In the genomic region with DNA sequence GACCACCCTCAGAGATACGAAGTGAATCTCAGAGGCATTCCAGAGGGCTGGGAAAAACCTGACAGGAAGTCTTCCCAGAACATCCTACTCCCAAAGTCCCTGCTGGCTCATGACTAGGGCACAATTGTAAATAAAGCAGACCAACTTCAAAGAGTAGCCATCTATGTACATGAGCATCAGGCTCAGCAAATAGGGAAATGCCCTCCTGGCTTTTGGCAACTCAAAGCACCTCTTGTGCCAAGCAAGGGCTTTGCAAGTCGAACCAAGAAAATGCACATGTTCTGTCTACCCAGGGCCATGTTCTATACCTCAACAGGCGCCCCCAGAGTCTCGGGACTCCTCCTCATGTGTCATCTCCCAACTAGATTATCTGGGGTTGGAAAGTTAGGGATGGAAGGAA, we compare ENCODE assay signal across 22 mouse cellular contexts. TPM values are rescaled to one million over a fixed set of nuclear protein-coding genes. Genes with fewer than 3 reads are reported as not detected.
A peak's percentile ranks its signal among the peaks of the same experiment; 100 is the strongest.
DNase-seq lines count a peak whose midpoint lies in the region; ATAC-seq lines count a peak whose summit lies in the region.
"Had no signal": no experiment of that assay in that cellular context is flagged by ENCODE, and none has a peak within 500 bp of the region (broad histone marks: within the 10 kb centered on the region; RNA-seq: fewer than 3 reads in every experiment).

No protein-coding gene starts in this region.

- peaks cover 30% of the 10 kb centered on the region for H3K4me1 ChIP-seq in lung, embryonic 15.5 days
- peaks cover 35% of the 10 kb centered on the region for H3K4me1 ChIP-seq in midbrain, embryonic 10.5 days
- peaks cover 6% of the 10 kb centered on the region for H3K4me1 ChIP-seq in midbrain, embryonic 11.5 days (ENCODE audit: control insufficient read depth, insufficient read depth, low read length)

- 38% methylated on average over 4 of the region's 4 CpGs for WGBS in lung, embryonic 15.5 days
- WGBS in midbrain, embryonic 10.5 days = 67% methylated on average over 4 of the region's 4 CpGs
- WGBS in midbrain, embryonic 11.5 days = 72% methylated on average over 4 of the region's 4 CpGs

- peak; percentile 22 for DNase-seq in embryo, embryonic 10 days (ENCODE audit: low spot score)
- DNase-seq in embryo, embryonic 10.5 days (ENCODE audit: low spot score) = no peak
- peak; percentile 22 for DNase-seq in kidney, postnatal 14 days
- no peak for DNase-seq in kidney, adult 9 months
- no peak for DNase-seq in lung, postnatal 10 days
- DNase-seq in midbrain, embryonic 10.5 days (ENCODE audit: low spot score) = no peak
- DNase-seq in midbrain, embryonic 11.5 days (ENCODE audit: low spot score, missing footprints) = no peak
- DNase-seq: adrenal gland, adult 2 months; adrenal gland, postnatal 14 days; cerebellum, adult 11 months; cerebellum, adult 2 months; cerebellum, adult 9-11 months; gastrocnemius, postnatal 10 days; gastrocnemius, postnatal 36 days had no signal

- no peak overlapping the region for H3K9ac ChIP-seq in lung, embryonic 15.5 days
- no peak overlapping the region for H3K9ac ChIP-seq in midbrain, embryonic 11.5 days (ENCODE audit: low read length)
- H3K9ac ChIP-seq: forebrain, embryonic 13.5 days; hindbrain, embryonic 13.5 days had no signal

- H3K4me2 ChIP-seq in lung, embryonic 15.5 days = no peak overlapping the region
- no peak overlapping the region for H3K4me2 ChIP-seq in midbrain, embryonic 11.5 days
- H3K4me2 ChIP-seq: forebrain, embryonic 13.5 days; hindbrain, embryonic 13.5 days had no signal

- no peaks in the 10 kb centered on the region for H3K9me3 ChIP-seq in lung, embryonic 15.5 days
- no peaks in the 10 kb centered on the region for H3K9me3 ChIP-seq in midbrain, embryonic 10.5 days (replicated peaks)
- no peaks in the 10 kb centered on the region for H3K9me3 ChIP-seq in midbrain, embryonic 11.5 days (ENCODE audit: control insufficient read depth, low read length)
- H3K9me3 ChIP-seq: forebrain, embryonic 10.5 days; forebrain, embryonic 13.5 days; heart, embryonic 10.5 days; hindbrain, embryonic 10.5 days; hindbrain, embryonic 13.5 days had no signal

- 0 out of 2 replicates have a peak overlapping the region, but pooled peaks have one; percentile 13 for H3K27ac ChIP-seq in lung, embryonic 15.5 days
- H3K27ac ChIP-seq in midbrain, embryonic 10.5 days (replicated peaks) = peak overlapping the region; percentile 24; the same call in 1 of the 2 replicates
- no peak overlapping the region for H3K27ac ChIP-seq in midbrain, embryonic 11.5 days (ENCODE audit: low read depth, low read length)
- H3K27ac ChIP-seq: forebrain, embryonic 10.5 days; forebrain, embryonic 13.5 days; hindbrain, embryonic 13.5 days had no signal

- H3K27me3 ChIP-seq in lung, embryonic 15.5 days = no peaks in the 10 kb centered on the region
- no peaks in the 10 kb centered on the region for H3K27me3 ChIP-seq in midbrain, embryonic 10.5 days (ENCODE audit: low read depth, poor library complexity, severe bottlenecking)
- no peaks in the 10 kb centered on the region for H3K27me3 ChIP-seq in midbrain, embryonic 11.5 days (ENCODE audit: control insufficient read depth, insufficient read depth, low read length)
- H3K27me3 ChIP-seq: forebrain, embryonic 13.5 days had no signal

- H3K4me3 ChIP-seq in lung, embryonic 15.5 days = no peak overlapping the region
- H3K4me3 ChIP-seq in midbrain, embryonic 10.5 days = no peak overlapping the region
- H3K4me3 ChIP-seq in midbrain, embryonic 11.5 days (ENCODE audit: low read depth, low read length) = no peak overlapping the region
- H3K4me3 ChIP-seq: forebrain, embryonic 10.5 days; forebrain, embryonic 13.5 days; heart, embryonic 10.5 days; hindbrain, embryonic 10.5 days; hindbrain, embryonic 13.5 days had no signal

- no peaks in the 10 kb centered on the region for H3K36me3 ChIP-seq in lung, embryonic 15.5 days
- H3K36me3 ChIP-seq in midbrain, embryonic 10.5 days = no peaks in the 10 kb centered on the region
- no peaks in the 10 kb centered on the region for H3K36me3 ChIP-seq in midbrain, embryonic 11.5 days (ENCODE audit: control insufficient read depth, insufficient read depth, low read length)
- H3K36me3 ChIP-seq: forebrain, embryonic 10.5 days; heart, embryonic 10.5 days; hindbrain, embryonic 10.5 days; hindbrain, embryonic 13.5 days had no signal

- ATAC-seq in lung, embryonic 15.5 days (ENCODE audit: borderline replicate concordance, extremely low read depth, low FRiP score, low TSS enrichment) = 0 out of 2 replicates have a peak, but pooled peaks have one; percentile 21
- no peak for ATAC-seq in midbrain, embryonic 11.5 days (ENCODE audit: low FRiP score)
- ATAC-seq: forebrain, embryonic 13.5 days; forebrain, embryonic 16.5 days; hindbrain, embryonic 16.5 days had no signal

RNA-seq across cellular contexts. Expression of gene Phlda1, which starts 15.6 kb away (rescaled TPM):
- polyA plus RNA-seq in lung, embryonic 15.5 days (2015; fragmentation: Nextera tagmentation; extraction: Ambion mirVana) = 113 and 116 TPM in 2 replicates
- 15.1 and 17.3 TPM in 2 replicates for polyA plus RNA-seq in midbrain, embryonic 10.5 days (2016; fragmentation: Nextera tagmentation; extraction: Ambion mirVana)
- 13.0 and 13.1 TPM in 2 replicates for polyA plus RNA-seq in midbrain, embryonic 11.5 days (2014; fragmentation: Nextera tagmentation; extraction: Ambion mirVana)

RNA-seq across cellular contexts. Expression of gene Nap1l1, which starts 48.6 kb away (rescaled TPM):
- polyA plus RNA-seq in lung, embryonic 15.5 days (2015; fragmentation: Nextera tagmentation; extraction: Ambion mirVana) = 252 and 267 TPM in 2 replicates
- polyA plus RNA-seq in midbrain, embryonic 10.5 days (2016; fragmentation: Nextera tagmentation; extraction: Ambion mirVana) = 355 and 424 TPM in 2 replicates
- 447 and 449 TPM in 2 replicates for polyA plus RNA-seq in midbrain, embryonic 11.5 days (2014; fragmentation: Nextera tagmentation; extraction: Ambion mirVana)

Comparison
In these comparisons a context has a peak if more than half of its experiments do, and no peak if none do; other contexts are left out.
1. DNase-seq: peak in embryo, embryonic 10 days (single experiment) and kidney, postnatal 14 days (single experiment); none in embryo, embryonic 10.5 days (single experiment), kidney, adult 9 months (single experiment), lung, postnatal 10 days (single experiment), midbrain, embryonic 10.5 days (single experiment) and midbrain, embryonic 11.5 days (single experiment).